Mouse (Mus musculus): ENCODE measurements around the gene Ppih.
"Not testable (repeated sequence)": the region's sequence is repeated elsewhere in the genome, so short reads cannot be mapped to it uniquely, and the experiment has no call there.

Gene Ppih

GRCm38 (mm10) chr4:119291921-119292320, 28.4 kb downstream of the Ppih start:
- no peak for DNase-seq

DNA sequence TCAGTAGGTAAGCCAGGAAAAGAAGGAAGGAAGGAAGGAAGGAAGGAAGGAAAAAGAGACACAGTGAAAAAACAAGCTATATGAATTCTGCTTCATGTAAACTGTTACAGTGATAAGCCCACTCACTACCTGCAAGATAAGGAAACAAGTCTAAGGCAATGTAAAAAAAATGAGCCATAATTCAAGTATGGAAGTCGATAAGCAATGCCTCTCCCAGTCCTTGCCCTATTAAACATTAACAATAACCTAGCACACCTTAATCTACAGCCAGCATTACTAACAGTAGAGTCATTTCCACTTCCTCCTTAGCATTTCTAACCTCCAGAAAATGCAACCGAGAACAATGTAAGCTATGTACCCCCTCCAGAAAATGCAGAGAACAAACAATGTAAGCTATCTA, 35.0 kb downstream of the Ppih start:
- no peak for DNase-seq

DNA sequence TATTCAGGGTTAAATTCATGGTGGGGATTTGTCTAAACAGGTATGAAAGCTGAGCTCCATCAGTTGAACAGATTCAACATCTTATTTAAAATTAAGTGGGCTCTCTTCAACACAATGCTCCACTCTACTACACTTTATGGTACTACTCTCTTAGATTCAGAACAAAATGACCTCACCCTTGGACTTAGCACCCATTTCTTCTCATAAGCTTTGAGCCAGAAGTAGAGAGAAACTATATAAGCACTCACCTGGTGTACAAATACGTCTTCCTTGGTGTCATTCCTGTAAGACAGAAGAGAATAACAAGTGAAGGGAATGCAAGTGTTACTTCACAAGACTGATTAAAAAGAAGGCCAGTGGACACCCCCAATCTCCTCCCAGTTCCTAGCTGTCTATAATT, 35.5 kb downstream of the Ppih start:
- no peak for DNase-seq

- DNase-seq, result not testable (repeated sequence)
These were observed 41.6 kb downstream of the Ppih start for GRCm38 (mm10) chr4:119278784-119279183.

GRCm38 (mm10) chr4:119275726-119276125, 44.6 kb downstream of the Ppih start:
- DNase-seq, result no peak

GRCm38 (mm10) chr4:119275226-119275625, 45.1 kb downstream of the Ppih start:
- no peak for DNase-seq

- no peak for DNase-seq
These were observed 45.7 kb downstream of the Ppih start for GRCm38 (mm10) chr4:119274627-119275026.

DNA sequence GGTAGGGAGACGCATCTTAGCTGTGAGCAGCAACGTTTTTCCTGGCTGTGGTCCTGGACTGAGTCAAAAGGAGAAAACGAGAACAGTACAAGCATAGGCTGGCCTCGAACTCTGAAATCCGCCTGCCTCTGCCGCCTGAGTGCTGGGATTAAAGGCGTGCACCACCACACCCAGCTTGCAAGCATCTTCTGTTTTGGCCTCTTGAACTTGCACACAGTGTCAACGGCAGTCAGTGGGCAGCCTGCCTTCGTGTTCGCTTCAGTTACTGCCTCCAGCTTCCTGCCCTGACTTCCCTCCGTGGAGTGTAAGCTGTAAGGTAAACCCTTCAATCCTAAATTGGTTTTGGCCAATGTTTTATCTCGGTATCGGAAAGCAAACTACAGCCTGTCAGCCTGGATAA, 53.7 kb downstream of the Ppih start:
- DNase-seq, result no peak

DNA sequence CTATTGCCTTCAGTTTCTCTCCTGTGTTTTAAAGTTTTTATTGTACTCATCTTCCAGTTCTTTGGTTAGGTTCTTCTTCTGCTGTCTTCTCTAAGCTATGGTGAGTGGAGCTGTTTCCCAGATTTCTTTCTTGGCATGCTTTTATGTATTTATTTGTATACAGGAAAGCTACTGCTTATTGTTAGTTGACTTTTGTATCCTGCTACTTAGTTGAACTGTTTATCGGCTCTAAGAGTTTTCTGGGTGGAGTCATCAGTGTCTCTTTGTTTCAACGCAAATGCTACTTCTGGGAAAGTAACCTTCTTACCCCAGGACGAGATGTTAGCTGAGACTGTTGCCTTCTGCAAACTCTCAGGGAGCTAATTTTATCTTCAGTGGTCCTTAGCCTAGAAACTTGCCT, 56.9 kb downstream of the Ppih start:
- DNase-seq, result no peak

GRCm38 (mm10) chr4:119262483-119262882, 57.9 kb downstream of the Ppih start:
- no peak for DNase-seq

DNA sequence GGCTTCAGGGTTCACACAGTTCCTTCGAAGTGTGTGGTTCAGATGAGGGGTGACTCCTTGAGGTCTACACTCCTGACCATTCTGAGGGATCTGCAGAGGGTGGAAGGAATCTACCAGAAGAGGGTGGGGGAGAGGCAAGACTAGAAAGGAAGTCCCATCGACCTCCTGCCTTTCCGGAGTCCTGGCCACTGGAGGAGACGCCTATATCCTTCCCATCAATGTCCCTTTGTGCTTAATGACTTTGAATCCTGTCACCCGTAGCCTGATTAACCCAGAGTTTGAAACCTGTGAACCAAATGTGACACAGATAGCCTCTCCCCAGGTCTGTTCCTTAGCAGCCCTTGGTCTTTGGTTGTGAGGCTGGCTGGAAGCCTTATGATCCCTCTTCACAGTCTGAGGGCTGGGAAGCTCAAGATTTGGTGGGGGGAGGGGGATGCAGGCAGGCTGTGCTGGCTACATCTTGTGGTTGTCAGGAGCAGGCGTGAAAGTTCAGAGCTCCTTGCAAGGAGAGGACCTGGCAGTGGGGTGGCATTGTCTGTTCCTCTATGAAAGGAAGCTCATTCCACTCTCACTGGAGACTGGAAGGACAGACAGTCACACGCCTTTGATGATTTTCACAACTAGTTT, 59.1 kb downstream of the Ppih start:
- DNase-seq, result no peak

GRCm38 (mm10) chr4:119259344-119260254, 60.7 kb downstream of the Ppih start:
- DNase-seq, result no peak

DNA sequence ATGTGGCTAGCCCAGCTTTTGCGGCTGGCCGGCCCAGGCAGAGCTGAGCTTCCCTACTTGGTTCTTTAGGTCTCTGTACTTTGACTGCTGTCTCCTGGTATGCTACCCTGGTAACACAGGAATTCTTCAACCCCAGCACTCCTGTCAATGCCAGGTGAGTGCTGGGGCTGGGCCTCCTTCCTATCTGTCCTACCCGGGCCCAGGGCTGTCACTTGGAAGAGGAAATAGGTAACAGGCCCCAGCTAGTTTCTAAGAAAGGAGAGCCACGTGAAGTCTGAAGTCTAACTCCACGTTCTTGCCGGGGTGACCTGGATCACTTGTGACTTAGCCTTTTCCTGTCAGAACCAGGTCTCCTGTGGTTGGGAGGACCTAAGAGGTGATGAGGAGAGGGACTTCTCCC, 63.3 kb downstream of the Ppih start:
- no peak for DNase-seq

DNA sequence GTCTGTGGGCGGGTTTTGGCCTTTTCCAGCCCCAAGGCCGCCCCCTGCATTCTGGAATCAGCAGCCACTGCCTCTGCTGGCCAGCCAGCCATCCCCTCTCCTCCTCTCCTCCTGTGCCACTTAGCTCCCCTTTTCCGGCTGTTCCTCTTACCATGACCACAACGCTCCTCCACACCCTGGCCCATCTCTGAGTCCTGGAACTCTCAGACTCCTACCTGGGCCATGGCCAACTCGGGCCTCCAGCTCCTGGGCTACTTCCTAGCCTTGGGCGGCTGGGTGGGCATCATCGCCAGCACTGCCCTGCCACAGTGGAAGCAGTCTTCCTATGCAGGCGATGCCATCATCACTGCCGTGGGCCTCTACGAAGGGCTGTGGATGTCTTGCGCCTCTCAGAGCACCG, 65.0 kb downstream of the Ppih start, which contains the start of gene Cldn19:
Gene Cldn19, plus strand, starts transcription at position 64 of the 400 bp plus-strand sequence.
- no peak for DNase-seq

GRCm38 (mm10) chr4:119254012-119254618, 66.2 kb downstream of the Ppih start:
- DNase-seq, result no peak

GRCm38 (mm10) chr4:119252025-119252808, 68.1 kb downstream of the Ppih start:
- DNase-seq, result no peak

Measured in spleen, adult 18-20 months (tissue).